Mouse (Mus musculus) kidney, adult 2 months (tissue): ENCODE data around the gene Exoc6b. TPM values are rescaled to one million over a fixed set of nuclear protein-coding genes. Genes with fewer than 3 reads are reported as not detected.
"Not testable (repeated sequence)": the region's sequence is repeated elsewhere in the genome, so short reads cannot be mapped to it uniquely, and the experiment has no call there.

Experiments used
- DNase-seq: peaks from one replicate; pipeline ENCODE4 v3.0.0; 2021
- H3K27ac ChIP-seq: fragments of 200-500 bp; 2 replicates; pipeline ENCODE4 v1.5.1; 2012; ENCODE audit warnings: low read depth, low read length, control low read depth, inconsistent platforms; ENCODE audit not compliant: insufficient read depth
- H3K27me3 ChIP-seq: fragments of 200-500 bp; replicated peaks from 2 replicates; pipeline ENCODE4 v1.6.1; 2012; ENCODE audit warnings: mild to moderate bottlenecking, moderate library complexity, low read length, inconsistent platforms; ENCODE audit not compliant: control insufficient read depth, insufficient read depth
- H3K36me3 ChIP-seq: fragments of 200-500 bp; 2 replicates; pipeline ENCODE4 v1.6.1; 2012; ENCODE audit warnings: mild to moderate bottlenecking, moderate library complexity, low read length, inconsistent platforms; ENCODE audit not compliant: control insufficient read depth, insufficient read depth
- H3K4me1 ChIP-seq: fragments of 200-500 bp; 2 replicates; pipeline ENCODE4 v1.6.1; 2011; ENCODE audit warnings: low read length; ENCODE audit not compliant: control insufficient read depth, insufficient read depth
- H3K4me3 ChIP-seq: fragments of 200-500 bp; 2 replicates; pipeline ENCODE4 v1.5.1; 2011; ENCODE audit warnings: mild to moderate bottlenecking, low read depth, low read length, control low read depth; ENCODE audit not compliant: insufficient read depth
- CTCF ChIP-seq: fragments of 200-500 bp; conservative IDR thresholded peaks from 2 replicates; pipeline ENCODE4 v1.5.1; 2011; ENCODE audit warnings: low read depth, mild to moderate bottlenecking, control low read depth, low read length, moderate library complexity, mixed read lengths; ENCODE audit not compliant: insufficient read depth, insufficient read length
- POLR2A ChIP-seq: fragments of 200-500 bp; IDR thresholded peaks from one replicate; pipeline ENCODE4 v1.6.1; 2011; ENCODE audit warnings: low read depth, low read length, control low read depth
- WGBS: fragments of 180-500 bp; shearing (Covaris S2); methylation state at CpG from one replicate; pipeline ENCODE4 v1.1.7; 2018; 5-methylcytosine and 5-hydroxymethylcytosine counted together
- polyA plus RNA-seq: library from polyadenylated mRNA; depleted of rRNA; stranded (reverse); fragments of >200 nt; gene quantifications from 2 replicates; pipeline ENCODE4 v1.2.3, GENCODE M21; 2012

Gene Exoc6b
- polyA plus RNA-seq, 1 experiment, result 8.4 TPM

GRCm38 (mm10) chr6:84616586-84616985 is 452.7 kb downstream of the Exoc6b start:
- 94% methylated on average over 1 of the region's 1 CpGs for WGBS
- TF ChIP-seq CTCF, result no peak

DNA sequence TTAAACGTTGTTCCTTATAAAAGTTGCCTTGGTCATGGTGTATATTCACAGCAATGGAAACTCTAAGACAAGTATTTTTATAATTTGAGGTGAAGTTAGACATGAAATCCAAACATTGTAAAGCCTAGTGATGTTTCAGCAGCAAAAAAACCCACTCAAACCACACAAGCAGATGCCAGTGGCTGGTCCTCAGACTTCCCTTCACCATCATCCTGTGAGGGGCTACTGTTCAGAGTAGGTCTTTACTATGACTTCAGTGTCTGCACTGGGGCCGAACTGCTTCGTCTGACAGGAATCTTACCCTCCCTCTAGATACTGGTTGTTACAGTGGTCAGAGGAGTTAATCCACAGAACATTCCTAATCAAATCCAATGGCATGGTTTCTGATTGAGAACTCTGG is 455.8 kb downstream of the Exoc6b start:
- Histone ChIP-seq H3K4me1 (no peaks in the 10 kb centered on the region), H3K27ac (no peak overlapping the region), H3K4me3 (no peak overlapping the region), H3K36me3 (no peaks in the 10 kb centered on the region), H3K27me3 (no peaks in the 10 kb centered on the region)
- 89% methylated on average over 3 of the region's 3 CpGs for WGBS
- no peak for DNase-seq
- TF ChIP-seq POLR2A (no peak), CTCF (no peak)

More at GRCm38 (mm10) chr6:84616586-84616985, 452.7 kb downstream of the Exoc6b start:
- Histone ChIP-seq H3K36me3 (no peaks in the 10 kb centered on the region), H3K4me3 (no peak overlapping the region), H3K27ac (no peak overlapping the region), H3K4me1 (no peaks in the 10 kb centered on the region), H3K27me3 (no peaks in the 10 kb centered on the region)
- DNase-seq, result no peak

- DNase-seq, result no peak
Observed at GRCm38 (mm10) chr6:84601136-84601889, 468.0 kb downstream of the Exoc6b start.

DNA sequence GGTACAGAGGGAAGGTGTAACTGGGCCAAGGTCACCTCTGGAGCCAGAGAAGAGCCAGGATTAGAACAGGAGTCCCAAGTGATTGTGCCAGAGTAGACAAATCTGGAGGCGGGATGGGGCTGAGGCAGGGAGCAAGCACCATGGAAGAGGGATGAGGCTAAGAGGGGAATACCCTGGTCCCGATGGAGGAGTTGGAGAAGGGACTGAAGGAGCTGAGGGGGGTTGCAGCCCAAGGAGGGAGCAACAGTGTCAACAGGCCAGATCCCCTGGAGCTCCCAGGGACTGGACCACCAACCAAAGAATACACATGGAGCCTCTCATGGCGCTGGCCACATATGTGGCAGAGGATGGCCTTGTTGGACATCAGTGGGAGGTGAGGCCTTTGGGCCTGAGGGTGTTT is 470.0 kb downstream of the Exoc6b start:
- H3K36me3 ChIP-seq, DNase-seq, H3K4me1 ChIP-seq, H3K4me3 ChIP-seq, H3K27me3 ChIP-seq, H3K27ac ChIP-seq: not testable (repeated sequence)
- 92% methylated on average over 3 of the region's 3 CpGs for whole genome bisulfite sequencing

More at GRCm38 (mm10) chr6:84601136-84601889, 468.0 kb downstream of the Exoc6b start:
- no peak overlapping the region for H3K27ac ChIP-seq
- H3K4me3 ChIP-seq, result no peak overlapping the region
- no peaks in the 10 kb centered on the region for H3K27me3 ChIP-seq
- H3K4me1 ChIP-seq, result no peaks in the 10 kb centered on the region
- 44% methylated on average over 1 of the region's 1 CpGs for WGBS
- no peaks in the 10 kb centered on the region for H3K36me3 ChIP-seq
- TF ChIP-seq CTCF (no peak), POLR2A (no peak)

DNA sequence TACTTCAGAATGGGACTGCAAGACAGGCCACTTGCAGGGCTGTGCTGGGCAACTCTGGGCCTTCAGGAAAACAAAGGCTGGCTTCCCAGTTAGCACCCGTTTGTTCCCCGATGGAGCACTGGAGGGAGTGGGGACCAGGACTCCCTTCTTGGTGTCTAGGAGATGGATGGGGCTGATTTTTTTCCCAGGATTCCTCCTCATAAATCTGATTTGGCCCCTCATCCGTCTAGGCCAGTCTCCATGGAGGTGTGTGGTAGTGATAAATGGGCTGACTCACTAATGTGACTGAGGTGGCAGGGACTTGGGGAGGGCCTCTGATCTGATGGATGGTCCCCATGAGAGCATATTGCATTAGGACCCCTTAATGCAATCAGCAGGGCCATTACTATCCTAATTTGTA is 470.6 kb downstream of the Exoc6b start:
- no peaks in the 10 kb centered on the region for H3K27me3 ChIP-seq
- no peak for TF ChIP-seq POLR2A
- TF ChIP-seq CTCF, result no peak
- 74% methylated on average over 3 of the region's 3 CpGs for WGBS

GRCm38 (mm10) chr6:84594626-84595025 is 474.7 kb downstream of the Exoc6b start:
- Histone ChIP-seq H3K4me1 (peaks cover 8% of the 10 kb centered on the region), H3K36me3 (no peaks in the 10 kb centered on the region), H3K27ac (no peak overlapping the region), H3K27me3 (no peaks in the 10 kb centered on the region), H3K4me3 (no peak overlapping the region)
- no peak for TF ChIP-seq POLR2A
- TF ChIP-seq CTCF, result no peak
- DNase-seq, result no peak
- WGBS, result 83% methylated on average over 3 of the region's 3 CpGs

More for the DNA sequence above, 470.6 kb downstream of the Exoc6b start:
- Histone ChIP-seq H3K4me1 (no peaks in the 10 kb centered on the region), H3K4me3 (no peak overlapping the region), H3K27ac (no peak overlapping the region), H3K36me3 (no peaks in the 10 kb centered on the region)
- no peak for DNase-seq

DNA sequence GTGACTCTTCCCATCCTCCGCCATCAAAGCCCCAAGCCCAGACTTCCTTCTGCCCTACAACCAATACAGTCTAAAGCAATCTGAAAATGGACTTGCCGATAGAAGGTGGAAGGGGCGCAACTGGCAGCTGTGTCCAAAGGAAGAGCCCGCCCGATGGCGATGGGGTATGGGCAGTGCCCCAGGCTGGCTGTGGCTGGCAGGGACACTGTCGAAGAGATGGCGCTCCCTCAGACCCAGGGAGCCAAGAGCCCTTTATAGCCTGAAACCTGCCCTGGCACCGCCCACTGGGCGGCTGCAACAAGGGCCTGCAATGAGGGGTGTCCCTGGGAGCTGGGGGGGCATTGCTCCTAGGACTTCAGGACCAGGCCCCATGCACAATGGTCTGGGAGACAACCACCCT is 475.6 kb downstream of the Exoc6b start, which contains the start of gene Cyp26b1:
Cyp26b1 (minus strand) TSS at position 216 of the 400 bp plus-strand sequence.
- Histone ChIP-seq H3K4me1 (peaks cover 8% of the 10 kb centered on the region), H3K27me3 (peaks cover 1% of the 10 kb centered on the region; the same call in 1 of the 2 replicates), H3K27ac (no peak within 1 kb of the TSS), H3K36me3 (no peaks in the 10 kb centered on the region), H3K4me3 (no peak within 1 kb of the TSS)
- no peak for TF ChIP-seq CTCF
- TF ChIP-seq POLR2A, result no peak
- no peak for DNase-seq
- whole genome bisulfite sequencing, result 90% methylated on average over 10 of the region's 10 CpGs
